Mouse (Mus musculus) small intestine, adult 2 months (tissue): ENCODE results near the gene Ranbp17.

Source experiments
- CTCF ChIP-seq: fragments of 200-500 bp; IDR thresholded peaks from 2 replicates; pipeline ENCODE4 v1.5.1; 2012; ENCODE audit warnings: low read depth, mild to moderate bottlenecking, control low read depth, inconsistent platforms, low read length, moderate library complexity, mixed read lengths; ENCODE audit not compliant: insufficient replicate concordance, insufficient read length; ENCODE audit errors: extremely low read depth
- POLR2A ChIP-seq: fragments of 200-500 bp; IDR thresholded peaks from 2 replicates; pipeline ENCODE4 v1.6.1; 2012; ENCODE audit warnings: low read depth, mild to moderate bottlenecking, control low read depth, inconsistent platforms, low read length, moderate library complexity

DNA sequence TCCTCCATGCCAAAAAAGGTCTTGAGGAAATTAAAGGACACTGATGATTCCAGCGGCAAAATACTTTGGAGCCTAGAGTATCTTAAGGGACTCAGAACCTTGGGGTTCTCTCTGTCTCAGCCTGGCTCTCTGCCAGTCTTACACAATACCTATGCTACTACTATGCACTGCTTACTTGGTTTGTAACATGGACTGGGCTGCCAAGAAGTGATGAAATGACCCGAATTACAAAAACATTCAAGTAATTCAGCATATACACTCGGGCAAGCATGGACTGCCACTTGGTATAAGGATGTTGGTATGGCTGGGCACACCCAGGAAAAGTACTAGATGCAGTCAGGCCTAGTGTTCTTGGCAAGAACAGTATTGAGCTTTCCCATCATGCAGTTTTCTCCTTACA is 114.8 kb downstream of the Ranbp17 start:
- TF ChIP-seq CTCF = no peak
- TF ChIP-seq POLR2A = no peak
